Mouse (Mus musculus): ENCODE results near the gene Tnfsf4. TPM values are rescaled to one million over a fixed set of nuclear protein-coding genes. Genes with fewer than 3 reads are reported as not detected.

The Tnfsf4 gene
- polyA plus RNA-seq, 1 experiment, result not detected

DNA sequence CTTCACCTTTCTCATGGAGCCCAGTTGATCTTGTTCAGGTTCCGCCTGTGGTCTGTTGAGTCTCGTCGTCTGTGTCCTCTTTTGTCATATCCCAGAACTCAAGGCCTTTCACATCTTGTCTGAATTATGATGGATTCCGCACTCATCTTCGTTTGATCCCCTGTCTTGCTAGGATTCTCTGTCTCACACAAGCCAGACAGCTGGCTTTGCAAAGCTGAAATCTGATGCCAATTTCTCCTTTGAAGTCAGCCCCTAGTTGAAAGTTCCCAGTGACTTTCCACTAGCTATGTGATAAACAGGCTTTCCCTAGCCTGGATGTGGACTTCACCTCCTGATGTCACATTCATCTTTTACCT, 14.8 kb upstream of the Tnfsf4 start:
- H3K36me3 ChIP-seq (ENCODE audit: control insufficient read depth, insufficient read depth, low read length), result no peaks in the 10 kb centered on the region
- no peak overlapping the region for H3K4me3 ChIP-seq (ENCODE audit: control insufficient read depth, low read depth, low read length)
- no peaks in the 10 kb centered on the region for H3K4me1 ChIP-seq (ENCODE audit: control insufficient read depth, insufficient read depth, low read length)
- no peak for TF ChIP-seq POLR2A (IDR thresholded peaks at IDR 0.05; ENCODE audit: control insufficient read depth, low read depth, low read length)
- no peak for TF ChIP-seq CTCF (IDR thresholded peaks at IDR 0.05; ENCODE audit: control insufficient read depth, insufficient read depth, insufficient replicate concordance, low read depth, low read length)
- no peaks in the 10 kb centered on the region for H3K27me3 ChIP-seq (ENCODE audit: control insufficient read depth, insufficient read depth, low read length)
- H3K27ac ChIP-seq (ENCODE audit: control insufficient read depth, insufficient read depth, low read depth, low read length), result no peak overlapping the region

DNA sequence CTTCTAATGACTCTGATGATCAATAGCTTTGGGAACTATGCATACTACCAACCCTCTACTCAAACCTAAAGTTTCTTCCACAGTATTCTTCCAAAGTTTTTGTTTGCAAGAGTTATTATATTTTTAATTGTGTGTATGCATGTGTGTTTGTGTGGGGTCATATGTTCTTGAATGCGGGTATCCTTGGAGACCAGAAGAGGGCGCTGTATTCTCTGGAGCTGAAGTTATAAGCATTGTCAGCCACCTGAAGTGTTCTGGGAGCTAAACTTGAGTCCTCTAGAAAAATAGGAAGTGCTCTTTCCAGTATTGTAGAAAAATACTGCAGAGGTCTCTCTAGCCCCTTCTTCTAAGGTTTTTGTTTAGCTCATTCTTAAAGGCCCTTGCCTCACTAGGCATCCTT, 5.1 kb upstream of the Tnfsf4 start:
- Histone ChIP-seq H3K36me3 (ENCODE audit: control insufficient read depth, insufficient read depth, low read length) (no peaks in the 10 kb centered on the region), H3K4me3 (ENCODE audit: control insufficient read depth, low read depth, low read length) (no peak overlapping the region), H3K4me1 (ENCODE audit: control insufficient read depth, insufficient read depth, low read length) (no peaks in the 10 kb centered on the region), H3K27me3 (ENCODE audit: control insufficient read depth, insufficient read depth, low read length) (no peaks in the 10 kb centered on the region), H3K27ac (ENCODE audit: control insufficient read depth, insufficient read depth, low read depth, low read length) (no peak overlapping the region)
- TF ChIP-seq POLR2A (IDR thresholded peaks at IDR 0.05; ENCODE audit: control insufficient read depth, low read depth, low read length), result no peak
- TF ChIP-seq CTCF (IDR thresholded peaks at IDR 0.05; ENCODE audit: control insufficient read depth, insufficient read depth, insufficient replicate concordance, low read depth, low read length), result no peak

DNA sequence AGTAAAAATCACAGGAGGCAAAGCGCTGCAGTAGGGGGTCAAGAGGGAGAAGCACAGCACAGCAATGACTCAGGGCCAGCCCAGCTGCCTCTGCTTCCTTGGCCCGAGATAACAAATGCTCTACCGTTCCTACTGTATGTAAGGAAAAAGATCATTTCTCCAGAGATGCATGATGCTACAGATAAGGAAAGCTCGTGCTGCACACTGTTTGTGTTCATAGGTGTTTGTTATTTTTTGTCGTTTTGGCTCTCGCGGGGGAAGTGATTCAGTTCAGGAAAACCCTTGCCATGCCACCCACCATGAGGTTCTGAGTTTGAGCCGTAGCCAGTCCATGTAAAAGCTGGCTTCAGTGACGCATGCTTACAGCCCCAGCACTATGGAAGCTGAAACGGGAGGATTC, 2.3 kb upstream of the Tnfsf4 start:
- H3K36me3 ChIP-seq (ENCODE audit: control insufficient read depth, insufficient read depth, low read length), result no peaks in the 10 kb centered on the region
- TF ChIP-seq CTCF (IDR thresholded peaks at IDR 0.05; ENCODE audit: control insufficient read depth, insufficient read depth, insufficient replicate concordance, low read depth, low read length) (no peak), POLR2A (IDR thresholded peaks at IDR 0.05; ENCODE audit: control insufficient read depth, low read depth, low read length) (no peak)
- peaks cover 3% of the 10 kb centered on the region; the same call in 1 of the 2 replicates for H3K4me1 ChIP-seq (ENCODE audit: control insufficient read depth, insufficient read depth, low read length)

DNA sequence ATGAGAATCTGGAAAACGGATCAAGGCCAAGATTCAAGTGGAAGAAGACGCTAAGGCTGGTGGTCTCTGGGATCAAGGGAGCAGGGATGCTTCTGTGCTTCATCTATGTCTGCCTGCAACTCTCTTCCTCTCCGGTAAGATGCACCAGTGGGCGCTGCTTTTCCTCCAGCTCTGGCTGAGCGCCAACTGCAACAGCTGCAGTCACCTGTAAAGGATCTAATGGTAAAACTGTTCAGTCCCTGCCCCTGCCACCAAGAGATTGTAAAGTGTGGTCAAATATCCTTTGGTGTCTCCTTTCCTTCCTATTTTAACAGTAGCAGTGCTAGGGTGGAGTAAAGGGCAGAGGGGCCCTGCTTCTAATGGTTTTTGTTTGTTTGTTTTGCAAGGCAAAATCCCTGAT, 401 bp downstream of the Tnfsf4 start:
- no peak overlapping the region for H3K4me3 ChIP-seq (ENCODE audit: control insufficient read depth, low read depth, low read length)
- peaks cover 3% of the 10 kb centered on the region; the same call in 1 of the 2 replicates for H3K4me1 ChIP-seq (ENCODE audit: control insufficient read depth, insufficient read depth, low read length)
- TF ChIP-seq CTCF (IDR thresholded peaks at IDR 0.05; ENCODE audit: control insufficient read depth, insufficient read depth, insufficient replicate concordance, low read depth, low read length), result no peak
- TF ChIP-seq POLR2A (IDR thresholded peaks at IDR 0.05; ENCODE audit: control insufficient read depth, low read depth, low read length), result no peak

More for the DNA sequence above, 2.3 kb upstream of the Tnfsf4 start:
- no peaks in the 10 kb centered on the region for H3K27me3 ChIP-seq (ENCODE audit: control insufficient read depth, insufficient read depth, low read length)
- no peak overlapping the region for H3K27ac ChIP-seq (ENCODE audit: control insufficient read depth, insufficient read depth, low read depth, low read length)
- no peak overlapping the region for H3K4me3 ChIP-seq (ENCODE audit: control insufficient read depth, low read depth, low read length)

DNA sequence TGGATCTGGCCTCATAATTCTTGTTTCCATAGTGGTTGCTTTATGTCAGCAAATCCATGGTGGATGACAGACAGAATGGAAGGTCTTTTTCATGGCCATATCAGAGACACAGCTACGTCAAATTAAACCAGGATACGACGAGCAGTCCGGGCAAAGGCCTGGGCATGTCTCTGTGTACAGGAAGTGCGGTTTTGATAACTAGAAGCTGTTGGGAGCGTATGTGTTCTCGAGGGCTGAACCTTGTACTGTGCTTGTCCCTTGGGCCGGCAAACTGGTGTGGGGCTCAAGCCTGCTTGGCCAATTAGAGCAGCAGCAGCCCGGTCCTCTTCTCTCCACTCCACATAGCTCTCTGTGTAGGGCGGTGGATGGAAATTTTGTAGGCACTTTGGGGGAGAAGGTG, 1.1 kb downstream of the Tnfsf4 start:
- Histone ChIP-seq H3K36me3 (ENCODE audit: control insufficient read depth, insufficient read depth, low read length) (no peaks in the 10 kb centered on the region), H3K27me3 (ENCODE audit: control insufficient read depth, insufficient read depth, low read length) (no peaks in the 10 kb centered on the region), H3K4me3 (ENCODE audit: control insufficient read depth, low read depth, low read length) (no peak overlapping the region), H3K4me1 (ENCODE audit: control insufficient read depth, insufficient read depth, low read length) (peaks cover 3% of the 10 kb centered on the region; the same call in 1 of the 2 replicates), H3K27ac (ENCODE audit: control insufficient read depth, insufficient read depth, low read depth, low read length) (no peak overlapping the region)
- TF ChIP-seq POLR2A (IDR thresholded peaks at IDR 0.05; ENCODE audit: control insufficient read depth, low read depth, low read length) (no peak), CTCF (IDR thresholded peaks at IDR 0.05; ENCODE audit: control insufficient read depth, insufficient read depth, insufficient replicate concordance, low read depth, low read length) (no peak)

More for the DNA sequence above, 401 bp downstream of the Tnfsf4 start:
- H3K27me3 ChIP-seq (ENCODE audit: control insufficient read depth, insufficient read depth, low read length), result no peaks in the 10 kb centered on the region
- H3K36me3 ChIP-seq (ENCODE audit: control insufficient read depth, insufficient read depth, low read length), result no peaks in the 10 kb centered on the region
- no peak overlapping the region for H3K27ac ChIP-seq (ENCODE audit: control insufficient read depth, insufficient read depth, low read depth, low read length)

DNA sequence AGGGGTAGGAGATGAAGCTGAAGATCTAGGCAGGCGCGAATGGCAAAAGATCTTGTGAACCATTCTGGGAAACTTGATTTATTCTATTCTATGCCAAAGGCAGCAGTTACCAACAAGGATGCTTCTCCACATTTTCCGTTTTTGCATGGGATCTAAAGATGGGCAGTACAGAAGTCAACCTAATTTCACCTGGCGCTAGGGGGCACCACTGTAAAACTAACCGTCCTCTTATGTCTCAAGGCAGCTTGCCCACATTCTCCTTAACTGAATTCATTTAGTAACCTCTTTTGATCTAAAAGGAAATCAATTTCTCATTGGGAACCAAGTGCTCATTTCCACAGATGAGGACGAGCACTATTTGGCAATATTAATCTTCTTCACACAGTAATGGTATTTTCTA, 4.9 kb downstream of the Tnfsf4 start:
- Histone ChIP-seq H3K36me3 (ENCODE audit: control insufficient read depth, insufficient read depth, low read length) (no peaks in the 10 kb centered on the region), H3K4me1 (ENCODE audit: control insufficient read depth, insufficient read depth, low read length) (peaks cover 3% of the 10 kb centered on the region; the same call in 1 of the 2 replicates), H3K27ac (ENCODE audit: control insufficient read depth, insufficient read depth, low read depth, low read length) (no peak overlapping the region), H3K27me3 (ENCODE audit: control insufficient read depth, insufficient read depth, low read length) (no peaks in the 10 kb centered on the region), H3K4me3 (ENCODE audit: control insufficient read depth, low read depth, low read length) (no peak overlapping the region)
- TF ChIP-seq CTCF (IDR thresholded peaks at IDR 0.05; ENCODE audit: control insufficient read depth, insufficient read depth, insufficient replicate concordance, low read depth, low read length), result no peak
- TF ChIP-seq POLR2A (IDR thresholded peaks at IDR 0.05; ENCODE audit: control insufficient read depth, low read depth, low read length), result no peak

DNA sequence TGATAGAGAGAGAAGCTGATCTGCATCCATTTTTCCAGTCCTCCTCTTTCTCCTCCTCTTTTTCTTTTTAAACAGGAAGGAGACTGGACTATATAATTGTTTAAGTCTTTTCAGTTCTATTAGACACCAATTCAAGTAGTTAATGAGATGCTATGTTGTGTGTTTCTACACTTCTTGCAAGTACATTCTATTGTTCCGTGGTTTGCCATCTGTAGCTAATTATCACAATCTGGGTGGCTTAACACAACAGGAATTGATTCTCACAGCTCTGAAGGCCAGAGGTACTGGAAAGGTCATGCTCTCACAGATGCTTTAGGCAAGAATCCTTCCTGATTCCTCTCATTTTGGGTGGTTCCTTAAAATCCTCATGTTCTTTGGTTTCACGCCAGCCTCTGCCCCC, 7.9 kb downstream of the Tnfsf4 start:
- Histone ChIP-seq H3K4me1 (ENCODE audit: control insufficient read depth, insufficient read depth, low read length) (no peaks in the 10 kb centered on the region), H3K27me3 (ENCODE audit: control insufficient read depth, insufficient read depth, low read length) (no peaks in the 10 kb centered on the region), H3K27ac (ENCODE audit: control insufficient read depth, insufficient read depth, low read depth, low read length) (no peak overlapping the region), H3K36me3 (ENCODE audit: control insufficient read depth, insufficient read depth, low read length) (no peaks in the 10 kb centered on the region), H3K4me3 (ENCODE audit: control insufficient read depth, low read depth, low read length) (no peak overlapping the region)
- TF ChIP-seq POLR2A (IDR thresholded peaks at IDR 0.05; ENCODE audit: control insufficient read depth, low read depth, low read length) (no peak), CTCF (IDR thresholded peaks at IDR 0.05; ENCODE audit: control insufficient read depth, insufficient read depth, insufficient replicate concordance, low read depth, low read length) (no peak)

DNA sequence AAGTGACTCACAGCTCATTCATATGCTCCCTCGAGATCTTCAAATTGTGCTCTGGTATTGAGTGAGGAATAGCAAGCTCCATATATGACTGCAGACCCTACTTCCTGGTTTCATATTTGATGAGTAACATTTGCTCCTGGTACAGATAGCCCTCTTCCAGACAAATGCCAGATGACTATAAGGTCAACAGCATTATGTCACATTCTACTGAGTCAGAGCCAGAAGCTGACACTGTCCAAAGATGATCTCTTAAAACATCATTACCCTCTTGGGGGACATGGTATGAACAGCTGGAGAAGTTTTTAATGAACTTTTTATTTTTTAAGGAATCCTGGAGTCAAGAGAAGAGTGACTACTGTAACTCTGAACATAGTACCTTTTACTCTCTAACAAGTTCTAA, 11.3 kb downstream of the Tnfsf4 start:
- no peak overlapping the region for H3K27ac ChIP-seq (ENCODE audit: control insufficient read depth, insufficient read depth, low read depth, low read length)
- H3K36me3 ChIP-seq (ENCODE audit: control insufficient read depth, insufficient read depth, low read length), result no peaks in the 10 kb centered on the region
- TF ChIP-seq POLR2A (IDR thresholded peaks at IDR 0.05; ENCODE audit: control insufficient read depth, low read depth, low read length) (no peak), CTCF (IDR thresholded peaks at IDR 0.05; ENCODE audit: control insufficient read depth, insufficient read depth, insufficient replicate concordance, low read depth, low read length) (no peak)
- H3K4me3 ChIP-seq (ENCODE audit: control insufficient read depth, low read depth, low read length), result no peak overlapping the region
- H3K4me1 ChIP-seq (ENCODE audit: control insufficient read depth, insufficient read depth, low read length), result no peaks in the 10 kb centered on the region
- no peaks in the 10 kb centered on the region for H3K27me3 ChIP-seq (ENCODE audit: control insufficient read depth, insufficient read depth, low read length)
